Mouse (Mus musculus) liver, embryonic 15.5 days (tissue): ENCODE data around the gene Rrbp1. TPM values are rescaled to one million over a fixed set of nuclear protein-coding genes. Genes with fewer than 3 reads are reported as not detected.

Experiments
- ATAC-seq: fragments of 200-750 bp; cut with Nextera tagmentation; 2 replicates; pipeline ENCODE4 v1.8.0; 2017; ENCODE audit warnings: moderate number of reproducible peaks, mild to moderate bottlenecking, moderate library complexity; ENCODE audit not compliant: insufficient read depth
- H3K27ac ChIP-seq: fragments of 300-500 bp; sonication (generic); replicated peaks from 2 replicates; pipeline ENCODE4 v1.5.1; 2015; ENCODE audit warnings: mild to moderate bottlenecking, inconsistent platforms
- H3K27me3 ChIP-seq: fragments of 300-500 bp; sonication (generic); 2 replicates; pipeline ENCODE4 v1.6.1; 2015; ENCODE audit warnings: mild to moderate bottlenecking, inconsistent platforms
- H3K36me3 ChIP-seq: fragments of 300-500 bp; sonication (generic); replicated peaks from 2 replicates; pipeline ENCODE4 v1.6.1; 2015; ENCODE audit warnings: moderate library complexity, mild to moderate bottlenecking, inconsistent platforms
- H3K4me1 ChIP-seq: fragments of 300-500 bp; sonication (generic); replicated peaks from 2 replicates; pipeline ENCODE4 v1.6.1; 2015; ENCODE audit warnings: inconsistent platforms
- H3K4me2 ChIP-seq: fragments of 300-500 bp; sonication (generic); 2 replicates; pipeline ENCODE4 v1.6.1; 2015; ENCODE audit warnings: moderate library complexity, mild to moderate bottlenecking, inconsistent platforms
- H3K4me3 ChIP-seq: fragments of 300-500 bp; sonication (generic); replicated peaks from 2 replicates; pipeline ENCODE4 v1.5.1; 2015; ENCODE audit warnings: mild to moderate bottlenecking, inconsistent platforms
- H3K9ac ChIP-seq: fragments of 300-500 bp; sonication (generic); 2 replicates; pipeline ENCODE4 v1.6.1; 2015; ENCODE audit warnings: moderate library complexity, mild to moderate bottlenecking, inconsistent platforms
- H3K9me3 ChIP-seq: fragments of 300-500 bp; sonication (generic); replicated peaks from 2 replicates; pipeline ENCODE4 v1.6.1; 2016; ENCODE audit warnings: inconsistent platforms
- WGBS: fragments of 180-500 bp; shearing (Covaris S2); methylation state at CpG from one replicate; pipeline ENCODE4 v1.1.7; 2015; ENCODE audit warnings: mixed read lengths; ENCODE audit not compliant: insufficient replicate concordance; 5-methylcytosine and 5-hydroxymethylcytosine counted together
- polyA plus RNA-seq: library from polyadenylated mRNA; unstranded; fragments of >200 nt; fragmentation: Nextera tagmentation; extraction: Ambion mirVana; gene quantifications from 2 replicates; pipeline ENCODE4 v1.2.1, GENCODE M21; 2015

The Rrbp1 gene
- 58.9 and 76.1 TPM in 2 replicates for polyA plus RNA-seq

DNA sequence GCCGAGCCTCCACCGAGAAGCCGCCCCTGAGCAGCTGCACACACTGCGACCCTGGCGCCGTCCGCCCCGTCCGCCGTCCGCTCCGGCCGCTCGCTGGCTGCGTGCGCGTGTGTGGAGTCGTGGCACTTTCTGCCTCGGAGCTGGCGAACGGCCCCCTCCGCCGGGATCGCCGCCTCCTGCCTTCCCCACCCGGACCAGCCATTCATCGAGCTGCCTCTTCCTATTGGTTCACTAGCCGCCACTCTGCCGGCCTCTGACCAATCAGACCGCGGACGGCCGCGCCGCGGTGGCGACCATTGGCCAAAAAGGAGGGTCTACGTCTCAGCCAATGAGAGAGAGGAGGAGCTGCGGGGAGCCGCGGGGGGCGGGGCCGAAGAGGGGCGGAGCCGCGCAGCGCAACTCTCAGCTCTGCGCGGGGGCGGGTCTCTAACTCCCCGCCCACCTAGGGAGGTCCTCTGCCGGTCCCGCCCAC, at the start of gene Rrbp1:
Gene Rrbp1, minus strand, starts transcription at position 184 of the 472 bp plus-strand sequence.
- Histone ChIP-seq H3K27me3 (no peaks in the 10 kb centered on the region), H3K9ac (peak within 1 kb of the TSS; percentile 84), H3K27ac (peak within 1 kb of the TSS; percentile 93), H3K4me2 (peak within 1 kb of the TSS; percentile 98), H3K4me3 (peak within 1 kb of the TSS; percentile 94), H3K36me3 (no peaks in the 10 kb centered on the region; the same call in 1 of the 2 replicates), H3K4me1 (peaks cover 63% of the 10 kb centered on the region), H3K9me3 (no peaks in the 10 kb centered on the region)
- ATAC-seq, result peak; percentile 94
- 0% methylated on average over 51 of the region's 53 CpGs for WGBS

DNA sequence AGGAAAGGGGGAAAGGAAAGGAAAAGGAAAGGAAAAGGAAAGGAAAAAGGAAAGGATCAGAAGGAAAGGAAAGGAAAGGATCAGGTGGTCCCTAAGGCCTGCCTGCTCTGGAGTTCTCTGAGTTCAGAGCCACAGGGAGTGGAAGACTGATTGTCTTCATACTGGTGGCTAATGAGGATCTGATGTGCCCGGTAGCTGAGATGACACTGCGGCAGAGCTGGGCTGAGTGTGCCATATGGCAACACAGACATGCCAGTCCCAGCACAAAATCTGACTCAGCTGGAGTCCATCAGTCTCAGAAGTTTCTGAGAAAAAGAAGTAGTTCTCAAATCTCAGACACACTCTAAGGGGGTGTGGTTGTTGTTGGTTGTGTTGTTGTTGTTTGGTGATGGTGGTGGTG, 46.7 kb upstream of the Rrbp1 start:
- H3K27ac ChIP-seq, result no peak overlapping the region
- H3K9me3 ChIP-seq, result no peaks in the 10 kb centered on the region
- no peaks in the 10 kb centered on the region; the same call in 1 of the 2 replicates for H3K4me1 ChIP-seq
- ATAC-seq, result no peak
- H3K27me3 ChIP-seq, result no peaks in the 10 kb centered on the region
- H3K4me3 ChIP-seq, result no peak overlapping the region
- H3K4me2 ChIP-seq, result no peak overlapping the region
- WGBS, result 79% methylated on average over 2 of the region's 2 CpGs
- no peak overlapping the region for H3K9ac ChIP-seq
- no peaks in the 10 kb centered on the region for H3K36me3 ChIP-seq

DNA sequence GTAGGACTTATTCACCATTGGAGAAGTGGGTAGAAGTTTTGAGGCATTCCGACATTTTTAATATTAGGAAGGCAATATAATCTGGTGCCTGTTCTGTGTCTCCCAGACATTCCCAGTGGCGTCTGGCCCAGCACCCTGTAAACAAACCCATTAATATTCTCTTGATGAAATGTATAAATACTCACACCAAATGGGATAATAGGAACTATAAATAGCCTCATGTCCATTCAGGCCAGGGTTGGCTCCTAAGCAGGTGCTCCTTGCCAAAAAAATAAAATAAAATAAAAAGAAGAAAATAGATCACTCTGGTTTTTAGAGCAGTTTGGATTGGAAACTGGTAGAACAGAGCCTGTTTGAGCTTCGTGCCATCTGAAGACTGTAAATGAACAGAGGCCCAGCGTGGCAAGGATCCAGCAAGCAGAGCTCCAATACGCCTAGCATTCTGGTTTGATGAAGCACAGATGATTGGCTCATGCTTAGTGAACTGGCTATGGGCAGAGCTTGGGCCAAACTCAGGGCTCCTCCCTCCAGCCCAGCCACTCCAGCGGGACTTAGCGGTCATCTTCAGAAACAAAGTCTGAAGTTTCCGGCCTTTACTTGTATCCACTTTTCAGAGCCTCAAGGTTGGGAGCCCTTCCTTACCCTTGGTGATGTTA, 41.5 kb upstream of the Rrbp1 start:
- Histone ChIP-seq H3K4me3 (no peak overlapping the region), H3K9me3 (no peaks in the 10 kb centered on the region), H3K4me2 (no peak overlapping the region), H3K27me3 (no peaks in the 10 kb centered on the region), H3K9ac (no peak overlapping the region), H3K27ac (no peak overlapping the region), H3K4me1 (no peaks in the 10 kb centered on the region; the same call in 1 of the 2 replicates), H3K36me3 (no peaks in the 10 kb centered on the region)
- 68% methylated on average over 8 of the region's 8 CpGs for WGBS
- no peak for ATAC-seq

DNA sequence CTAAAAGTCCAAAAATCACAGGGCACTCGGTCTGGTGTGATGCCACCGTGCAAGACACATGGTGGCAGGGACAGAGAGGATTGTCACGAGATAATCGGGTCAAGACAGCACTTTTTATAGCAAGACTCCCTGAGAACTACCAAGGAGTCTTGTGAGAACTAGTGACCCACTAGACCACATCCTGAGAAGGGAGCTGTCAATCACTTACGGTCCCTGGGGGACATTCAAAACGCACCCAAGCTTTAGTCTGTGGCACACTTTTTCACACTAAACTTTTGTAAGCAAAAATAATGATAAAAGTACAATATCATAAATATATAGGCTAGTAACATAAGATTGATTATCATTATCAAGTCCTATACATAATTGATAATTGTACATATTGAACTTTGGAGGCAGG, 39.8 kb upstream of the Rrbp1 start:
- 49% methylated on average over 6 of the region's 6 CpGs for WGBS
- Histone ChIP-seq H3K27me3 (no peaks in the 10 kb centered on the region), H3K36me3 (no peaks in the 10 kb centered on the region), H3K9ac (no peak overlapping the region), H3K4me3 (no peak overlapping the region), H3K4me2 (no peak overlapping the region), H3K4me1 (peaks cover 3% of the 10 kb centered on the region; the same call in 1 of the 2 replicates), H3K9me3 (no peaks in the 10 kb centered on the region), H3K27ac (no peak overlapping the region)
- no peak for ATAC-seq

DNA sequence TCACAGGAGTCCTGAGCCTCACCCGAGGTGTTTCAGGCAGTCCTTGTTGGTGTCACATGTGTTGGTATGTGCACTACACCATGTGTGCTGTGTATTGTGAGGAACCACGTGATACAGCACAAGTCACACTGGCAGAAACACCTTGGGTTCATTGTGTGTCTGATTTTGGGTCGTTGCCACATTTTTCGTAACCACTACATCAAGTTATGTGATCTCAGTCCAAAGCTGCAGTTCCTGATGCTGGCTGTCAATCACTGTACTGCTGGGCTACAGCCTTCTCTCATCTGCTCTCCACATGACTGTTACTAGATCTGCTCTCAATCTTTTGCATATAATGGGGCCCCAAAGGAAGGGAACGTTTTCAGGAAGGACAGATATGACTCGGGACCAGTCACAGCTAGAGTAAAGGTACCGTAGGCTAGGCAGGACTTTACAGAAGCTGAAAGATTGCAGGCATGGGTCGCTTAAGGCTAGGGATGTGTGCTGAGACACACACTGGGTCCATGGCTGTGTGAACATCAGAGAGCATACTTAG, 39.1 kb upstream of the Rrbp1 start:
- ATAC-seq, result no peak
- WGBS, result 38% methylated on average over 8 of the region's 8 CpGs
- H3K4me2 ChIP-seq, result no peak overlapping the region
- no peak overlapping the region for H3K27ac ChIP-seq
- no peaks in the 10 kb centered on the region for H3K36me3 ChIP-seq
- H3K9me3 ChIP-seq, result no peaks in the 10 kb centered on the region
- peaks cover 3% of the 10 kb centered on the region; the same call in 1 of the 2 replicates for H3K4me1 ChIP-seq
- no peaks in the 10 kb centered on the region for H3K27me3 ChIP-seq
- H3K4me3 ChIP-seq, result no peak overlapping the region
- no peak overlapping the region for H3K9ac ChIP-seq

DNA sequence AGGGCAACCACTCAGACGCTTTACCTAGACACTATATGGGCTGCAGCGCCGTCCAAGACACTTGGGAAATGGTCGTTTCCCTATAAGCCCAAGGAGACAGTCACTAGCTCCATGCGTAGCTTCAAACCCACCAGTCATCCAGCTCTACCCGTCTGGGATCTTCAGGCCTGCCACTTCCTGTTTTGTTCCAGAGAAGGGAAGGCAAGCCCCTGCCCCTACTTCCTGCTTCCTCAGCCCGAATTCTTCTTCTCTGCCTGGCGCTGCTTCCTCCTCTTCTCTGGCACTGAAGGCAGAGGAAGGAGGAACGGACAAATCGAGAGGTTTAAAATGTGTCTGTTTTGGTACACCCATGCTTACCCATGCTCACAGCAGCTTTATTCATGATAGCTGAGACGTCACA, 35.9 kb upstream of the Rrbp1 start:
- H3K9ac ChIP-seq, result no peak overlapping the region
- no peaks in the 10 kb centered on the region for H3K27me3 ChIP-seq
- no peak overlapping the region; the same call in none of the 2 replicates for H3K4me2 ChIP-seq
- WGBS, result 28% methylated on average over 11 of the region's 11 CpGs
- ATAC-seq, result no peak
- peaks cover 3% of the 10 kb centered on the region; the same call in 1 of the 2 replicates for H3K4me1 ChIP-seq
- no peaks in the 10 kb centered on the region for H3K9me3 ChIP-seq
- H3K4me3 ChIP-seq, result no peak overlapping the region
- no peak overlapping the region for H3K27ac ChIP-seq
- no peaks in the 10 kb centered on the region for H3K36me3 ChIP-seq

DNA sequence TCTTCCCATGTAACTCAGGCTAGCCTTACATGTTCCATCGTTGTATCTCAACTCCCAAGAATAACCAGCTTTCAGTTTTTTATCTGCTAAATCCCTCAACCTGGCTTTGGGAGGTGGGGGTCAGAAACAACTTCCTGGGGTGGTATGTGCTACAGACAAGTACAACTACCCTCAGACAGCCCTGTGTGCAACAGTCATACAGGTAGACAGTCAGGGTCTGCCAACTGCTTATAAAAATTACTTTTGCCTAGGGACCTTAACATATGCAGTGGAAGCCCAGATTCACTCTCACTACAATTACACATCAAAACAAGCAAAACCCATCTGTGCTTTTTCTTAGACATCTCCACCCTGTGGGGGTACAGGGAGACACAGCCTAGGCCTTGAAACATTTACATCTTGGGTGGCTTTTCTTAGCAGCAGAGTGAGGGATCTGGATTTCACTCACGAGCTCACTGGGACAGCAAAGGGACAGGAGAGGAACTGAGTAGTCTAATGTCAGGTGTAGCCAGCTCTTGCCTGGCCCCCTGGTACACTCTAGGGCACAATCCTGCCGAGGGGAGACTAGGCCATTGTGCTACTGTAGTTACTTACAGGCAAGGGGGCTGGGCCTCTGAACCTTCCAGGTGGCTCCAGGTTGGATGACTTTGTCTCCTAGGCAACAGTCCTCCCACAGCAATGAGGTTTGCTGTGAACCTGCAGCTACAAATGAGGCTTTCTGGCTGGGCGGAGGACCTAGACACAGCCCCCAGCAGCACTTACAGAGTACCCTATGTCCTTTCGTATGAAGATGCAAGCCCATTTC, 34.9 kb upstream of the Rrbp1 start:
- no peaks in the 10 kb centered on the region for H3K36me3 ChIP-seq
- no peaks in the 10 kb centered on the region for H3K9me3 ChIP-seq
- no peak for ATAC-seq
- 57% methylated on average over 5 of the region's 5 CpGs for WGBS
- no peak overlapping the region for H3K4me2 ChIP-seq
- no peak overlapping the region for H3K27ac ChIP-seq
- H3K4me3 ChIP-seq, result no peak overlapping the region
- H3K9ac ChIP-seq, result no peak overlapping the region
- no peaks in the 10 kb centered on the region for H3K27me3 ChIP-seq
- peaks cover 3% of the 10 kb centered on the region; the same call in 1 of the 2 replicates for H3K4me1 ChIP-seq

DNA sequence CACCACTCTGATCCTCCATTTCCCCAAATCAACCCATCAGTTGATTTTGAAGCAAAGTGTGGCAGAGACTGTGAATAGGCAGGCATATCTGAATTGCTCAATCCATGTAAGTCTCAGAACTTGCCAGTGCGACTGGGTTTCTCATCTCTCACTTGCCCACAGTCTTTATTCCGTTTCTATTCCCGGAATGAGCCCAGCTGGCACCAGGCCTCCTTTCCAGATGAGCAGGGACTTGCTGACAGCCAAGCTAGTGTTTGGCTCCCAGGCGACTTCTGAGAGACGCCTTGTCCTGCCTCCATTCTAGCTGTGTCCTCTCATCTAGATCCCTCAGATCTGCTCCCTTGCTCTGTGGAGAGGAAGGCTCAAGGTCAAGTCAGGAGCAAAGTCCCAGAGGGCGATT, 33.7 kb upstream of the Rrbp1 start:
- WGBS, result 60% methylated on average over 6 of the region's 6 CpGs
- H3K4me2 ChIP-seq, result no peak overlapping the region
- no peaks in the 10 kb centered on the region for H3K9me3 ChIP-seq
- no peaks in the 10 kb centered on the region for H3K36me3 ChIP-seq
- H3K4me1 ChIP-seq, result peaks cover 3% of the 10 kb centered on the region; the same call in 1 of the 2 replicates
- no peak overlapping the region for H3K27ac ChIP-seq
- ATAC-seq, result no peak
- H3K4me3 ChIP-seq, result no peak overlapping the region
- H3K27me3 ChIP-seq, result no peaks in the 10 kb centered on the region
- H3K9ac ChIP-seq, result no peak overlapping the region

DNA sequence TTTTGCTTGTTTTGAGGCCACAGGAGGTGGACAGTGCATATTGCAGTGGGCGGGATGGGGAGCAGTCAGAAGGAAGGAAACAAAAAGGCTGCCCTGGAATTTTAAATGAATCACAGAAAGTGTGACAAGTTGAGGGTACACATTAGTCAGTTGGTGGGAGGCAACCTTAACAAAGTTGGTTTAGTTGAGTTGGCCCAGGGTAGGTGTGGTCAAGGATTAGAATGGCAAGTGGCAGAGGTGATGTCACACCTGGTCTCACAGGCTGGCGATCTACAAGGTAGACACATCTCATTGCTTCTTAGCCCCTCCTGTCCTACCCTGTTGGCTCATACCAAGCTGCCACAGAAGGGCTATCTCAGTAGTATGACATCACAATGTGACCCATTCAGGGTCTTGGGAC, 21.6 kb upstream of the Rrbp1 start, which contains the start of gene Banf2:
Gene Banf2, plus strand, starts transcription at position 396 of the 400 bp plus-strand sequence.
- no peaks in the 10 kb centered on the region for H3K27me3 ChIP-seq
- no peak within 1 kb of the TSS for H3K4me3 ChIP-seq
- 77% methylated on average over 2 of the region's 2 CpGs for WGBS
- H3K9me3 ChIP-seq, result no peaks in the 10 kb centered on the region
- ATAC-seq, result no peak
- H3K4me2 ChIP-seq, result no peak within 1 kb of the TSS
- no peak within 1 kb of the TSS for H3K9ac ChIP-seq
- no peak within 1 kb of the TSS for H3K27ac ChIP-seq
- no peaks in the 10 kb centered on the region for H3K36me3 ChIP-seq
- no peaks in the 10 kb centered on the region for H3K4me1 ChIP-seq

DNA sequence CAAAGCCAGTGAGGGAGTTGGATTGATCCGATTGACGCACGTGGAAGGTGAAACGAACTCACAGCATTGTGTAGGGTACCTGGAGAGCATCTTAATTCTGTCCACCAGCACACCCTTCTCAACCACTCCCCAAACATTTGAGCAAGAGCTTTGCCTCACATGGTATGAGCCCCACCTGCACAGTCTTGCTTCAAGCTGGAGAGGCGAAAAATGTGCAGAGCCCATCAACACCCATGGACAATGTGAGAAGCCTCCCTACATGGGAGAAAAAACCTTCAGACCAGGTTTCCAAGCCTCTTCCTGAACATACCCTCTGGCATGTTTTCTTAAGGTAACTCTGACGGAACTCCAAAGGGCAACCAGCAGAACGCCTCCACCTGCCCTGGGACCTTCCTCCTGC, 19.7 kb upstream of the Rrbp1 start:
- no peaks in the 10 kb centered on the region for H3K27me3 ChIP-seq
- H3K36me3 ChIP-seq, result no peaks in the 10 kb centered on the region
- no peaks in the 10 kb centered on the region for H3K9me3 ChIP-seq
- H3K27ac ChIP-seq, result no peak overlapping the region
- WGBS, result 77% methylated on average over 7 of the region's 7 CpGs
- H3K4me3 ChIP-seq, result no peak overlapping the region
- H3K4me2 ChIP-seq, result no peak overlapping the region
- ATAC-seq, result no peak
- no peaks in the 10 kb centered on the region for H3K4me1 ChIP-seq
- no peak overlapping the region for H3K9ac ChIP-seq

DNA sequence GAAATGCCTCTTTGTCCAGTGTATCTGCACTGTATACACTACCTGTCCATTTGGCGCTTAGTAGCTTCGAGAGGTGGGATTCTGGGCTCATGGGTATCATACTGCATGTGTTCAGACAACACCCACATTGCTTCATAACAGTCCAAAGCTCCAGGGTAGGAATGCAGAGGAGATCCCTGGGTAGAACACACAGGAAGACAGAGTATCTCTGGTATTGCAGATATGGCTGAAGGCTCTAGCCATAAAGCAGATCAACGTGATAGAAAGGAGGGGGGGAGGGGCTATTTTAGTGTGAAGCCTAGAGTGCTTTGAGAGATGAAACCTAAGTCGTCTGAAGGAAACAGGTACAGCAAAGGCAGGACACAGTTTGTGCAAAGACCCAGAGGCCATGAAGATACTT, 15.4 kb upstream of the Rrbp1 start:
- H3K4me2 ChIP-seq, result no peak overlapping the region
- 32% methylated on average over 4 of the region's 4 CpGs for WGBS
- ATAC-seq, result no peak

More for the DNA sequence above, 15.4 kb upstream of the Rrbp1 start:
- Histone ChIP-seq H3K36me3 (no peaks in the 10 kb centered on the region), H3K4me3 (no peak overlapping the region), H3K9me3 (no peaks in the 10 kb centered on the region), H3K27me3 (no peaks in the 10 kb centered on the region), H3K9ac (no peak overlapping the region), H3K4me1 (no peaks in the 10 kb centered on the region), H3K27ac (no peak overlapping the region)
